Mouse (Mus musculus): Measurements from ENCODE around the gene Igf2bp3.

Gene Igf2bp3

DNA sequence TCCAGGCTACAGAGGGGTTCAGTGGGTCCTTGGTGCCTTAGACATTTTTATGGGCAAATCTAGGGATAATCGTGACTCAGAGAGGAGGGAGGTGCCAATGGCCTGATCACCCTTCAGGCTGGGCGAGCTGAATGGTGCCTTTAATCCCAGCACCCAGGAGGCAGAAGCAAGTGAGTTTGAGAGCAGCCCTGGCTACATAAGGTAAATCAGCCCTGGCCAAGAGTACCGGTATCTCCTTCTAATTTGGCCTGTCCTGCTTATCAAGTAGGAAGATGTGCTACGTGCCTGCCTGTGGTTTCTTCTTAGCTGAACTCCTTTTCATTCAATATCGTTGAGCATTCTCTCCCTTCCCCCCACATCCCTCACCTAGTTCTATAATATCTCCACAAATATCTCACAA lies 78.0 kb downstream of the Igf2bp3 start:
- no peak for DNase-seq (ENCODE audit: low spot score in 2 of 2)

- no peak for DNase-seq (ENCODE audit: low spot score in 2 of 2)
These were observed 82.2 kb downstream of the Igf2bp3 start for GRCm38 (mm10) chr6:49132352-49133090.

DNA sequence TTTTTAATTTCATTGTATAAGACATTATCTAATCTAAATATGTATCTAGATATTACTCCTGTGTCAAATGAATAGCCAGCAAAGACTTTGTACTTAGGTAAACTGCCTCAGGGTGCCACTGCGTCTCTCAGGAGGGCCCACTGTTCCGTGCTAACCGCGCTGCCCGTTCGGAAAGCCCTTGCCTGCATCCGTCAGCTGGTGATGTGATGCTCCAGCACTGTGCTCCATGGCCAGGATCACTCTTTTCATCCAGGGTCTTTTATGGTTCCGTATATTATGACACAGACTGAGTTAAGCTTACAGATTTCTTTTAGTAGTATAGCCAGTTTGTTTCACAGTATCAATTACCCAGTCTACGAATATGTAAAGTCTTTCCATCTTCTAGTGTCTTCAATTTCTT lies 82.9 kb downstream of the Igf2bp3 start:
- DNase-seq (ENCODE audit: low spot score in 2 of 2) = no peak

DNA sequence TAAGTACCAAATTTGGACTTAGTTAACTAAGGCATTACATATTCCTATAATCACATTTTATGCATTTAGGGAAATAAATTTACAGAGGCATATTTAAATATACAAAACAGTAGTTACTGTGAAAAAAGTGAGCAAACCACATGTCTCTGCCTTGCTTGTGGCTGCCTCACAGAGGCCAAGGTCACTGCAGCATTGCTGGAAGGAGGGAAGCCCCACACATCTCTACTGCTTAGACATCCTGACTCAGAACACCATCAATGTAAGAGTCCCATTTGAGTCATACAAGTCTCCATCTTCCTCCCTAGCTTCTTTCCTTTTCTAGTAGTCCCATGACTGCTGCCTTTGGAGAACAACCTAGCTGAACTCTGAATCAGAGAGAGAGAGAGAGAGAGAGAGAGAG lies 84.4 kb downstream of the Igf2bp3 start:
- no peak for DNase-seq (ENCODE audit: low spot score in 2 of 2)

GRCm38 (mm10) chr6:49120370-49120769 lies 94.4 kb downstream of the Igf2bp3 start:
- DNase-seq (ENCODE audit: low spot score in 2 of 2) = no peak

DNA sequence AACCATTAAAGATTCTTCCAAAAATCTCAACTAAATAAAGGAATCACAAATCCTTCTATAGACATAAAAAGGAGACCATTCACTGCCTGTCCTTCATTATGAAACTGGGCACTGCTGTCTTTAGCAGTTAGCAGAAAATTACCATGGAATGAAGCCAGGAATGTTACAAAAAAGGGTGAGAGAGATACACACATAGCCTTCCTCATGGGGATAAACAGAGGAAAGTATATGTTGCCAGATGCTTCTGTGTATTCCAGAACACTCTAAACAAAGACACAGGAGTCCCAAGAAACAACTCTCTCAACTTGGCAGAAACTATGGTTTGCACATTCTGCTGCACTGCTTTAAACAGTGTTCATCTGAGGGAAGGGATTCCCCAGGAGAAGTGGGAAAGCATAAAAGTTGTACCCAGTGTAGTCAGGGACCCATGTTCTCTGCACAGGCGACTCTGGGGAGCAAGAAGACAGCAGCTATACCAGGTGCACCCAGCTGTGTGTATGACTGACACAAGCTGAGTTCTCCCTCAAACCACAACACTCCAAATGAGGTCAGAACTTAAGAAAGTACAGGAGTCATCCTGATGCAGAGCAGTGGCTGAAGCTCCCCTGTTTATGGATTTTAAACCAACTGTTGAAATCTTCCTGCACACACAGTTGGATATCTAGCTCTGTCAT lies 95.2 kb downstream of the Igf2bp3 start:
- no peak for DNase-seq (ENCODE audit: low spot score in 2 of 2)

DNA sequence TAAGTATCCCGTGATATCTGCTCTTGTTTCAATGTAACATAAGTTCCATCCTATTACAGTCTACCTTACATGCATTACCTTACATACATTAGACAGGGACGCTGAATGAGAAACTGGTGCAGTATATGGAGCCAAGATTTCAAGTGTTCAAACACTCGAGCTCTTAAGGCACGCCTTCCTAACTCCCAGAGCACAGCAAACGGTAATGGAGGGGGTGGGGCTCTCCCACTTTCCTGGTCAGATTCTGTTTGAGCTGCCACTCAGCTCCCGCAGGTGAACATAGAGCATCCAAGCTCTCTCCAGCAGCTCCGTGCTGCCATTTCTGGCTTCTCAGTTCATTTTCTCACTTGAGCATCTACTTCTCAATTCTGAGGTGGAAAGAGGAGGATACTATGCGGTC lies 96.3 kb downstream of the Igf2bp3 start:
- no peak for DNase-seq (ENCODE audit: low spot score in 2 of 2)

DNA sequence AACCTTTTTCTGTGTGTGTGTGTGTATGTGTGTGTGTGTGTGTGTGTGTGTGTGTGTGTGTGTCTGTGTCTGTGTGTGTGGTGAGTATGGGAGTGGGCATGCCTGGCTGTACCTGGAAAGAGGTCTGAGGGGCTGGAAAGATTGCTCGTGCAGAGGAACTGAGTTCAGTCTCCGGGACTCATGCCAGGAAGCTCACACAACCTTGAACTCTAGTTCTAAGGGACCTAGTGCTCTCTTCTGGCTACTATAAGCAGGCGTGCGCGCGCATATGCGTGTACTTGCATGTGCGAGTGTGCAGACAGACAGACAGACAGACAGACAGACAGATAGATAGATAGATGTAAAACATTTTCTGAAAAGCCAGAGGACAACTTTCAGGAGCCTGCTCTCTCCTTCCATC lies 98.5 kb downstream of the Igf2bp3 start:
- DNase-seq (ENCODE audit: low spot score in 2 of 2) = no peak

- no peak for DNase-seq (ENCODE audit: low spot score in 2 of 2)
These were observed 99.2 kb downstream of the Igf2bp3 start for GRCm38 (mm10) chr6:49115550-49115949.

DNA sequence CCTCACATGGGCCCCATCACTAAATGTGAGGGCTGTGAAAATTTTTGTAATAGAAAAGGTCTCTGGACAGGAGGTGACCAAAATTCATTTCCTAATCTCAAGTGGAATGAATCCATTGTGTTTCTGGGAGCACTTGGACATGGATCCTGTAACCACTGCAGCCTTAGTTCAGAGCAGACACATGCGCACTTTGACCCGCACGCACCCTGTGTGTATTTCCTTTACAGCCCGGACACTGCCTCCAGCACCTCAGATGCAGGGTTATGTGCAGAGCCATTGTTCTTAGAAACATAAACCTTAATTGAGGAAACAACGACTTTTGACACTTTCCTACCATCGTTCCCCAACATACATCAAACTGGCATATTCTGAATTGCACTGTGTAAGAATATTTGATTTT lies 100.3 kb downstream of the Igf2bp3 start:
- DNase-seq (ENCODE audit: low spot score in 2 of 2) = no peak

DNA sequence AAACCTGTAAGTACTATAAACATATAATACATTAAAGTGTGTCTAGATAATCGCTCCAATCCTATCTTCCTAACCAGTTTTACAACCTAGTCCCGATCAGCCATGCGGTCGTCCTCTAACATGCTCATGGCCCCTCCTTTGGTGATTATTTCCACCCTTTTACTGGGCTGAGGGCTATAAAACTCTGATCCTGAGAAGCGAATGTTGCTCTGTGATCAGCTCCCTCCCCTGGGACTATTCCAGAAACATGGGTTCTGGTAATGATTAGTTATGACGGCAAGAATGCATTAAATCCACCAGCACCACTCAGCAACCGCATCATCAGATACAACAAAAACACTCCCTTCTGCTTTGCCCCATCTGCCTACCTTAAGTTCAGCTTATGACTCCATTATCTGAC lies 100.9 kb downstream of the Igf2bp3 start:
- DNase-seq (ENCODE audit: low spot score in 2 of 2) = no peak

DNA sequence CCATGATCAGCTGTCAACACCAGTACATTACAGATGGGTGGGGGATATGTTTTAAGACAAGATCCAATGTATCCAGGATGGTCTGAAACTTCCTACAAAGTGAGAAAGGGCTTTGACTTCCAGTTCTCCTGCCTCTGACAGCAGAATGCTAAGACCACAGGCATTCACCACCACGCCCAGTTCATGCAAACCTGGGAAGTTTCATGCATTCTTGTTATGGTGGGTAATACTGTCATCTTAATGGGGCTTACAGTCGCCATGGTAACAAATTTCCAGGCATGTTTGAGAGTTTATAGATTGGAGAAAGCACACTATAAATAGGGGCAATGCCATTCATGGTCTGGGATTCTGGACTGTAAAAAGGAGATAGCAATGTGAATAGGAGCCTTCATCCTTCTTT lies 105.6 kb downstream of the Igf2bp3 start:
- DNase-seq (ENCODE audit: low spot score in 2 of 2) = no peak

GRCm38 (mm10) chr6:49106746-49107500 lies 107.8 kb downstream of the Igf2bp3 start:
- no peak for DNase-seq (ENCODE audit: low spot score in 2 of 2)

- DNase-seq (ENCODE audit: low spot score in 2 of 2) = no peak
These were observed 115.7 kb downstream of the Igf2bp3 start for GRCm38 (mm10) chr6:49099086-49099485.

- DNase-seq (ENCODE audit: low spot score in 2 of 2) = no peak
These were observed 117.1 kb downstream of the Igf2bp3 start for GRCm38 (mm10) chr6:49097596-49098110.

DNA sequence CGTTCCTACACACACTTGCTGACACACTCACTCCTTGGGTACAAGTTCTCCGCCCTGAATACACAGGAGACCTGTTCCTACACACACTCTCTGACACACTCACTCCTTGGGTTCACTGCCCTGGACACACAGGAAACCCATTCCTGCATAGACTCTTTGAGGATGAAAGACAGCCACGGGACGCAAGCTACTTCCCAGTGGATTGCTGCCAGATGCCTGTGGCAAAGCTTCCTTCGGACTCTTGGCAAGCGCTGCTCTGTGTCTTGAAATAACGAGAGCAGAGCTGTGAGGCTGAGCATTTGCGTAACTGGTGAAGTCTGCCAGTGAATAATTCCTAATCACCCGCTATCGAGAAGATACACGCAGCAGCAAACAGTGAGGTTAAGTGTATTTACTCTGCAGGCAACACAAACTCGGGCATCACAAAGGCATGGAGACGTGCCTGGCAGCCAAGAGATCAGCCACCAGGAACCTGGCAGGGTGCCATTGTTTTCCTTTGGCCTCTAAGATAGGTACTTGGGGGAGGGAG lies 117.8 kb downstream of the Igf2bp3 start:
- peak; percentile 63 to 77 for DNase-seq (ENCODE audit: low spot score in 2 of 2)

GRCm38 (mm10) chr6:49096421-49096820 lies 118.3 kb downstream of the Igf2bp3 start:
- peak; percentile 23 to 48 for DNase-seq (ENCODE audit: low spot score in 2 of 2)

- DNase-seq (ENCODE audit: low spot score in 2 of 2) = no peak
These were observed 119.8 kb downstream of the Igf2bp3 start for GRCm38 (mm10) chr6:49094968-49095367.

DNA sequence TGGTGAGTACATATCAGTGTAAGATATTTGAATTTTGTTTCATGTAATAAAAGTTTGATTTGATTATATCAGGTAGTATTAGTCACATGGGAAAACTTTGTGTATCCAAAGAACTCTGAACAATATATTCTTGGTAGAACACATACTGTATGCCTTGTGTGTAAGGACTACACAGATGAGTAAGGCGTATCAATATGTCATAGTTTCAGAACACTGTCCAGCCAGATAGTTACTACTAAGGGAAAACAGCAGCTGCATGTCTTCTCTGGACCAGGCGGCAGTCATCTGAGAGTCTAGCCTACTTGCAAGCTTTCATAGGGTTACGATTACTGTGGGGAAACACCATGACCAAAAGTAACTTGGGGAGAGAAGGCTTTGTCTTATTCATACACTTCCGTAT lies 131.7 kb downstream of the Igf2bp3 start:
- DNase-seq (ENCODE audit: low spot score in 2 of 2) = no peak

- no peak for DNase-seq (ENCODE audit: low spot score in 2 of 2)
These were observed 135.4 kb downstream of the Igf2bp3 start for GRCm38 (mm10) chr6:49079313-49079712.

- DNase-seq (ENCODE audit: low spot score in 2 of 2) = no peak
These were observed 136.9 kb downstream of the Igf2bp3 start for GRCm38 (mm10) chr6:49077894-49078293.

DNA sequence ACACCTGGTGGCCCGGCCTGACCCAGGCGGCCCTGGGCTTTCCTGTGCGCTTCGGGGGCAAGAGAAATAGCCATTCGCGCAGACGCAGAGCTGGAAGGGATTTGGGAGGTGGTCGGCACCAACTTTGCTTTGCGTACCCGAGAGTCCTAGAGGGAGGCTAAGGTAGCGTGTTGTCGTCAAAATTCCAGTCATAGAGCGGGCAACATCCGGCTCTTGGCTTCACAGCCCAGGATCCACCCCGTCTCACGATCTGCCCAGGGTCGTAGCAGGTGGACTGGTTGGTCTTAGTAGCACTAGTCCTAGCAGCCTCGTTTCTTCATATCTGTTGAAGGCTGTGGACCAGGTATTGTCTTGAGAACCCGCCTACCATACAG lies 140.7 kb downstream of the Igf2bp3 start:
- DNase-seq (ENCODE audit: low spot score in 2 of 2) = peak; percentile 23 to 29

Measured in right cerebral cortex, adult 2 months (tissue).